Mouse (Mus musculus): ENCODE measurements around the gene Etl4.

DNA sequence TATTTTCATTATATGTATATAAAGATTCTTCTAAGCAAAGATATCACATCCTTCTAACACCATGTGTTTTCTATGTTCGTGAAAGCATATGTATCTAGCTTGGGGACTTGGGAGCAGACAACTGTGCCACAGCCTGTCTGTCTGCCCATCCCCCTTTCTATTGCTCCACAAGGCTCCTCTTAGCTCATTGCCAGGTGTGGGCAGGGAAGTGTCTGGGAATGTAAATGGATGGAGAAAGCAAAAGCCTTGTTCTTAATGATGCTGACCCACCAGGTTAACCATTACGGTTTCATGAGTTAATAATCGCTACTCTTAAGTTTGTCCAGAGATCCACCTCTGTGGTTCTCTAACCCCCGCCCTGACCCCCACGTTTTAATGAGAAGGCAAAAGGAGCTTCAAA lies 439.7 kb downstream of the Etl4 start:
- no peak for TF ChIP-seq EP300 (IDR thresholded peaks at IDR 0.05; ENCODE audit: insufficient read depth, low read depth, low read length)
- no peak for TF ChIP-seq CTCF (IDR thresholded peaks at IDR 0.05; ENCODE audit: low read depth, low read length)
